Mouse (Mus musculus) B cell, adult 67 days (primary cell): ENCODE results near the gene Bean1. TPM values are rescaled to one million over a fixed set of nuclear protein-coding genes. Genes with fewer than 3 reads are reported as not detected.

Experiments
- total RNA-seq, 2 experiments: library from RNA; stranded (reverse); gene quantifications; 4 replicates each; pipeline ENCODE4 v1.2.4; 2023

Bean1 gene
- total RNA-seq, result not detected

DNA sequence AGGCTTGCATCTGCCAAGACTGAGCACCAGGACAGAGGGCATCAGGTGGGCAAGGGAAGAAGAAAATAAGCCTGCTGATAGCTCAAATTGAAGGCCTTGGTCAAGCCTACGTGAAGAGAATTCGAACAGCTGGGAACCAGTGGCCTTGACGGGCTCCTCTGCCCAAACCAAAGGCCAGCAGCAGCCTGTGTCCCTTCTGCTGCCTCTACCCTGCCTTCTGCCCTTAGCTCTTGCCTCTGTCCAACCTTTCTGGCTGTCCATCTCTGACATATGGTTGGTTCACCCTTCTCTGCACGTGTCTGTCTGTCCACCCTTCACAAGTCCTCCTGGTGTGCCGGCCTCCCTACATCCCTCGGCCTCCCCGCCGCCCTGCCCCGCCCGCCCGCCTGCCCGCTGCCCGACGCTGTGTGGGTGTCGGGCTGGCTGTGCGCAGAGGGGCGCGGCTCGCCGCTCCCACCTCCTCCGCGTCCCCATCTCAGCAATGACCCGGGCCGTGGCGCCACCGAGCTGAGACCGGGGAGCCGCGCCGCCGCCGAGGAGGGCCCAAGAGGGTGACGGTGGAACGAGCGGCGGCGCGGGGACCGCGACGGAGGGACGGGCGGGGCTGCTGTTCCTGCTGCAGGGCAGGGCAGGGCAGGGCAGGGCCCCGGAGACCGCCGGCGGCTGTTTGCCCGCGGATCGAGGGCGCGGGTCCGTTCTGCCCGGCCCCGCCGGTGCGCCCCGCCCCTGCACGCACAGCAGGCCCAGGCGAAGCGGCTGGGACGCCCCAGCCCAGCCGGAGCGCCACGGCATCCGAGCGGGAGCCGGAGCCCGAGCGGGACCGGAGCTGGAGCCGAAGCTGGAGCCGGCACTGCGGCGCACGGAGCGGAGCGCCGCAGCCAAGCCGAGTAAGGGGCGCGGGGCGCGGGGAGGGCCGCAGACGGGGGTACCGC is at the start of gene Bean1:
TSS of gene Bean1 (plus strand) at position 325 of the 932 bp plus-strand sequence.

GRCm38 (mm10) chr8:104248276-104248675 is 78.0 kb downstream of the Bean1 start, which contains the start of gene Tk2:
Gene Tk2, minus strand, starts transcription at chr8:104248558.

GRCm38 (mm10) chr8:104250439-104251367 is 80.5 kb downstream of the Bean1 start, which contains the start of gene Cklf:
Gene Cklf, plus strand, starts transcription at chr8:104250861.

Other genes with a start within 250 kb of the Bean1 start
- gene Cdh5, start 68.8 kb upstream of the Bean1 start, total RNA-seq, result 1 to 10 TPM in 1 of 2 experiments, under 1 TPM in 1; 0.62 to 1.1 TPM
- 100 to 1,000 TPM in 1 of 2 experiments, 10 to 100 TPM in 1; 93.8 to 144 TPM for gene Tk2, start 78.1 kb downstream of the Bean1 start, total RNA-seq
- 10 to 100 TPM; 72.0 to 85.3 TPM for gene Cklf, start 80.4 kb downstream of the Bean1 start, total RNA-seq
- gene Cmtm2a, start 122.7 kb downstream of the Bean1 start, total RNA-seq, result not detected
- gene Gm45711, start 139.6 kb downstream of the Bean1 start, total RNA-seq, result not detected
- gene Cmtm1, start 139.7 kb downstream of the Bean1 start, total RNA-seq, result not detected
- gene Gm11020, start 151.1 kb downstream of the Bean1 start, total RNA-seq, result not detected
- gene Cmtm2b, start 151.8 kb downstream of the Bean1 start, total RNA-seq, result not detected
- gene Cmtm3, start 169.0 kb downstream of the Bean1 start, total RNA-seq, result 10 to 100 TPM; 14.2 to 16.9 TPM
- gene Cmtm4, start 225.4 kb downstream of the Bean1 start, total RNA-seq, result 1 to 10 TPM; 1.1 to 1.4 TPM